Mouse (Mus musculus): Measurements from ENCODE around the gene Tnk1.
A peak's percentile ranks its signal among the peaks of the same experiment; 100 is the strongest.

Tnk1 gene

DNA sequence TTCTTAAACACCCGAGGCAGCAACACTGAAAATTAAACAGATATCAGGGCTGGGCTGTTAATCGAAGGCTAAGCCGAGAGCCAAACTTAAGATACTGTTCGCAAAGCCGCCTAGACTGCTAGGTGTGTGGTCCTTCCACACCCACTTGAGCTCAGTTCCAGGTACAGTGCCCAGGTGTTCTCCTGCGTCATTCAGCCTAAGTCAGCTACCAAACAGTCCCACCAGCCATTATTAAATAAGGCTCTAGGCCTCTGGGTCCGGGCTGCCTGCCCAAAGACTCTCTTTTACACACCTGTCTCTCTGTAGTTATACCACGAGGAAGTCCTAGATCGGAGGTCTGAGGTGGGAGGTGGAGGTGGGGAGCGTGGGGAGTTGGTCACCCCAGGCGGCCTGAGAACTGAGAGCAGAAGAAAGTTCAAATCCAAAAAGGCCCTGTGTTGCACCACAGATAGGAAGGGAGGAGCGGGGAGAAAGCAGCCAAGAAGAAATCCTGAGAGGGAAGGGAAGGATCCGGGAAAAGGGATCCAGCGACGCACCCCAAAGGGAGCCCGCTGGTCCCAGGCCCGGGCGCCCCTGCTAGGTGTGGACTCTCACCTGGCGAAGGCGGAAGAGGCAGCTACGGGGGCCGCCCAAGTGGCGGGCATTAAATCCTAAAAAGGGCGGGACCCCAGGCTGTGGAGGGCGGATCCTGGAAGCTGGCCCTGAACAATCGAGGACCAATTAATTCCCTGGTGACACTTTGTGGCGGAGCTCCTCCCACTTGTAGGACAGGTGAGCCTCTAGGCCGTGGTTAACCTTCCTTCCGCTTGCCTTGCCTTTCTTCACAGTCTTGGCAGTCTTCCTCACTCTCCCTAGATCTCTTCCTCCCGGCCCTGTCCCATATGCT lies at the start of gene Tnk1:
Tnk1 (minus strand) TSS at position 618 of the 886 bp plus-strand sequence.
- peak; percentile 82 to 88 for DNase-seq

- DNase-seq, result no peak
Observed at GRCm38 (mm10) chr11:69904311-69904710, 45.8 kb upstream of the Tnk1 start.

DNA sequence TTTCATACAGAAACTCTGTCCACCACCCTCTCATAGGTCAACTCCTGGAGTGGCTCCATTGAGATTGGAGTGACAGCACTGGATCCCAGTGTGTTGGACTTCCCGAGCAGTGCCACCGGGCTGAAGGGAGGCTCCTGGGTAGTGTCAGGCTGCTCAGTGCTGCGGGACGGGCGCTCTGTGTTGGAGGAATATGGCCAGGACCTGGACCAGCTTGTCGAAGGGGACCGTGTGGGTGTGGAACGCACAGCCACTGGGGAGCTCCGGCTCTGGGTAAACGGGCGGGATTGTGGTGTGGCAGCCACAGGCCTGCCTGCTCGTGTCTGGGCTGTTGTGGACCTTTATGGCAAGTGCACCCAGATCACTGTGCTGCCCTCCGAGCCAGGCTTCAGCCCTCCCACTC lies 44.4 kb upstream of the Tnk1 start:
- DNase-seq, result no peak

DNA sequence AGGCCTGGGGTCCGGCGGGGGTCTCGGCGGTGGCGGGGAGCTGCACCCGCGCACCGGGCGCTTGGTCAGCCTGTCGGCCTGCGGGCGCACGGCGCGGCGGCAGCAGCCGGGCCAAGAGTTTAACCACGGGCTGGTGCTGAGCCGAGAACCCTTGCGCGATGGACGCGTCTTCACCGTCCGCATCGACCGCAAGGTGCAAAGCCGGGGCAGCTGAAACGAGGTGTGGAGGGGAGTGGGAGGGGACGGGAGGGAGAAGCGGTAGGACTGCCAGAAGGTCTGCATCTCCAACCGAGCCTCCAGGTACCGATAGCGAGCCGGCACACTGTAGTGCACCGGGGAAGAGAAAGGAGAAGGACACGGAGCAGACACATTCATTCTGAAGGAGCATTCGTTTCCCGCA lies 43.5 kb upstream of the Tnk1 start:
- no peak for DNase-seq

- peak; percentile 96 to 97 for DNase-seq
Observed at GRCm38 (mm10) chr11:69901406-69901846, 42.9 kb upstream of the Tnk1 start.

GRCm38 (mm10) chr11:69900471-69901405 lies 42.2 kb upstream of the Tnk1 start, which contains the start of the genes 2810408A11Rik and Neurl4:
Gene 2810408A11Rik, minus strand, starts transcription at chr11:69900987.
Gene Neurl4, plus strand, starts transcription at chr11:69901072.
- peak; percentile 96 for DNase-seq

DNA sequence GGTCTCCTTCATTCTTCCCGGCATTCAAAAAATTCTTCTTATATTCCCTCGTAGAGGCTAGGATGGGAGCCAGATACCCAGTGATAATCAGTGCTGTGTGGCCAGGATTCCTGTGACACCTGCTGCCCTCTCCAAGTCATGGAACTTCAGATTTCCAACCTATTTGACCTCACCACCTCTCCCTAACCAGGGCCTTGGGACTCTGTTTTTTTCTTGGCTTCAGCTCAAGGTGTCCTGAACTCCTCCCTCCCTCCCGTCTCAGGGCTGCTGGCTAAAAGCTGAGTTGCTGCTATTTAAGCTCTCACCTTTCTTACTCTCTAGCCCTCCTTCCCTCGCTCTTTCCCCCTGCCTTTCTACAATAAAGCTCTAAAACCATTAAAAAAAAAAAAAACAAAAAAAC lies 41.3 kb upstream of the Tnk1 start:
- DNase-seq, result no peak

DNA sequence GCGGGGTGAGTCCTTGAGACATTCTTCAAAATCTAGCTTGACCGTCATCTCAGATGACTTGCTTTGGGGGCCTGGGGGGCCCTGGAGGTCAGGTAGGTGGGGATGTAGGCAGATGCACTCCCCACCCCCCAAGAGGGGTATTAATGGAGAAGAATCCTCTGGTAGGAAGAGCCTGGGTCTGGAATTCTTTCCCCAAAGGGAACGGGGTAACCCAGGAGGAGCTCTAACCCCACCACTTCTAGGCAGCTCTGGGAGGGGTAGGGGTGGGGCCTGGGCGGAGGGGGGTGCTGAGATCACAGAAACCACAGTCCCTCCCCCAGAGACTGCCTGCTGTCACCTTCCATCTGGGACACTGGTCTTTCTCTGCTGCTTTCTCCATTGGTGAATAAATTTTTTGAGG lies 36.8 kb upstream of the Tnk1 start, which contains the start of gene Acap1:
Acap1 (minus strand) TSS at position 249 of the 400 bp plus-strand sequence.
- DNase-seq, result no peak

GRCm38 (mm10) chr11:69894671-69895070 lies 36.1 kb upstream of the Tnk1 start:
- DNase-seq, result peak in 1 of 2 experiments; percentile 50

DNA sequence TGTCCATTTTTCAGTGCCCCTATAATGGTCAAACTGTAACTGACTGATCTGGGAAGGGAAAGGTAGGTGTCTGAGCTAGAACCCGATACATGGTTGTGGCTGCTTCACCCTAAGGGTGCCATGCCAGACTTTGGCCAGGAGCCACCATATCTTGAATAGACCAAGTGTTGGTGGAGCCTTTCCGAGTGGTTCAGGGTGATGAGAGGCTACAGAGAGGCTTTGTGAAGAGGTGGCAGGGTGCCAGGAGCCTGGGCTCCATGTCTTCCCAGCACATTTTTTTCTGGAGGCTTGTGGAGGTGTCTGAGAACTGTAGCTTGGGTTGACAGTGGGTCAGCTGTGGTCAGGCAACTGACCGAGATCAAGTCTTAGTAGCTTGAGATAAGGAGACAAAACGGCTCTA lies 33.0 kb upstream of the Tnk1 start:
- no peak for DNase-seq

GRCm38 (mm10) chr11:69886907-69887635 lies 28.5 kb upstream of the Tnk1 start:
- peak; percentile 52 to 68 for DNase-seq

GRCm38 (mm10) chr11:69884663-69885062 lies 26.1 kb upstream of the Tnk1 start:
- no peak for DNase-seq

- no peak for DNase-seq
Observed at GRCm38 (mm10) chr11:69884240-69884639, 25.7 kb upstream of the Tnk1 start.

- no peak for DNase-seq
Observed at GRCm38 (mm10) chr11:69883527-69884151, 25.1 kb upstream of the Tnk1 start.

DNA sequence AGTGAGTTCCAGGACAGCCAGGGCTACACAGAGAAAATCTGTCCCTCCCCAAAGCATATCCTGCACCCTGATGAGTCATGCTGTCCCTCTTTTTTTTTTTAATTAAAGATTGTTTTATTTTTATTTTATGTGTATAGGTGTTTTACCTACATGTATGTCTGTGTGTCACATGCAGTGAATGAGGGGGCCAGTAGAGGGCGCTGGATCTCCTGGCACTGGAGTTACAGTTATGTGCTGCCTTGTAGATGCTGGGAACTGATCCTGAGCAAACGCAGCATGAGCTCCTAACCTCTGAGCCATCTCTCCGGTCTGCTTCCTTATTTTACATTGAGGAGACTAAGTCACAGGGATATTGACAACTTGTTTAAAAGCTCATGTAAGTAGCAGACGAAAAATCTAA lies 24.5 kb upstream of the Tnk1 start:
- peak in 1 of 2 experiments; percentile 48 for DNase-seq

GRCm38 (mm10) chr11:69881787-69882670 lies 23.5 kb upstream of the Tnk1 start:
- no peak for DNase-seq

DNA sequence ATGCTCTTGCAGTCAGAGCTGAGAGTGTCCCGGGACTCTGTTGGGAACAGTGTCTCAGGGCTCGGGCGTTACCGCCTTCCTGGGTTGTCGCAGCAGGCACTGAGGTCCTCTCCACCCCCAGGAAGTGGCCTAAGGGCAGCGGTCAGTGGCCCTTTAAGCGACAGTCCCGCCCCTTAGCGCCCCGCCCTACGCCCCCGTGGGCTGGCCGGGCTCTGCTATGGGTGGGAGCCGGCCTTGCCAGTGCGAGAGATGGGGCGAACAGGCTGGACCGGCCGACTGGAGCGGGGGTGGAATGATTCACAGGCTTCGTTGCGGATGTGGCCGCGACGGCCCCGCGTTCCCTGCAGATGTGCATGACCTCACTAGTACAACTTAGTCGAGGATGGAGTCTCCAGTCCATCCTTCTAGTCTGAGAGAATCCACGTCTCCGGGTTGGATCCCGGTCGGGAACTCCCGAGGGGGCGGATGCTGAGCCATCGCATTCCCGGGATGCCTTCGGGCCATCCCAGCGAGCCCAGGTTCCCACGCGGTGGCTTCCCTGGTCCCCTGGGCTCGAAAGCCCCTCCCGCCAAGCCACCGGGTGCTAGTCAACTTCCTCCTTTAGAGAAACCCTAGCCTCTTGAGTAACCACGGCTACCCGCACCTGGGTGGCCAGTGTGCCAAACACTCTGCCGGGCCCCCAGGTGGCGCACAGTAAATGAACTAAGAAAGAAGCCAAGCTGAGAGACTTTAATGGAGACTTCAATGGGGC lies 22.5 kb upstream of the Tnk1 start, which contains the start of gene Kctd11:
Kctd11 (minus strand) TSS at position 554 of the 751 bp plus-strand sequence.
- peak; percentile 95 to 98 for DNase-seq

DNA sequence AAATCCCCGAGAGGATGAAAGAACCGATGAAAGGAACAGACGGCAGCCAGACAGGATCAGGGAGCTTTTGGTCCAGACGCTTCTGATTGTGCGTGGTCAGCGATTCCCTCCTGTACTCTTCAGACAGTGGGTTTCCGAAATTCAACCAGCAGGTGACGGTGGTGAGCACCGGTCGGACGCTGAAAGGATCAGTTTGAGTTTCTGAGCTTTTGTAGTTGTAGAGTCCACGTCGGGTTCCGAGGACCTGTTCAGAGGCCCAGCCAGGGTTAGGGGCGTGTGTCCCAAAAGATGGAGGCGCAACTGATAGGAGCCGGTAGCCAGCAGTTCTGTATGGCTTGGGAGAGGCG lies 21.9 kb upstream of the Tnk1 start:
- peak; percentile 80 to 84 for DNase-seq

DNA sequence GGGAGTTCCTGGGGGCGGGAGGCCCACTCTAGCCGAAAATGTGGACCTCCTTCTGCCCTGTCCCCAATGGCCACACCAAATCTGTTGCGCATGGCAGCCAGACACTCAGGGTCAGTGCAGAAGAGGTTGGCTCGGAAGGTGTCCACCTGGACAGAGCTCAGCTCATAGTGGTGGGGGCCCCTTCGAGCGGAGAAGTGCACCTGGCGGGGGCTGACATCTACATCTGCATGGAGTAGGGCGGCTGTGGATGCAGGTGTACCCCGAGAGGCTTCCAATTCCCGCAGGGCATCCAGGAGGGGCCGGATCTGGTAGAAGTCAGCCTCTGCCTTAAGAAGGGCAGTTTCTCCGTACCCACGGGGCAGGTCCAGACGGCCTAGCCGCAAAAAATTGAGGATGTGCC lies 21.2 kb upstream of the Tnk1 start:
- DNase-seq, result no peak

GRCm38 (mm10) chr11:69878952-69879351 lies 20.4 kb upstream of the Tnk1 start:
- DNase-seq, result no peak
